ENCODE assay signal across 16 mouse cellular contexts in the genomic region with DNA sequence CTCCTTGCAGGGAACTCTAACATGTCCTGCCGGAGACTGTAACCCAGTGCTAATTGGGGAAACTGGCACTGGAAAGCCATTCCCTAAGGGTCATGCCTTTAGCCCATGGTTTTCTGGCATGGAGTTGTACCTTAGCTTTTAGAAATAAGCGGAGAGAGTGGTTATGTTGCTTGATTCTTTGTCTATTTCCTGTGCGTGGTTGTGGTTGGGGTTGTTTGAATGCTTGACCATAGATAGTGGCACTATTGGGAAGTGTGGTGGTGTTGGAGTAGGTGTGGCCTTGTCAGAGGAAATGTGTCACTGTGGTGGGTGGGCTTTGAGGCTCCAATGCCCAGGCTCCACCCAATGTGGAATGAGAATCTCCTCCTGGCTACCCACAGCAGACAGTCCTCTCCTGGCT.
"Had no signal": no experiment of that assay in that cellular context is flagged by ENCODE, and none has a peak within 500 bp of the region (broad histone marks: within the 10 kb centered on the region; RNA-seq: fewer than 3 reads in every experiment).

No protein-coding gene starts in this region.

- ATAC-seq: lung, postnatal 0 days; midbrain, embryonic 13.5 days; midbrain, embryonic 15.5 days had no signal

- H3K36me3 ChIP-seq: lung, embryonic 15.5 days; midbrain, embryonic 13.5 days; midbrain, embryonic 15.5 days; neural tube, embryonic 12.5 days; stomach, embryonic 15.5 days had no signal

- DNase-seq: lung, adult 2 months; lung, postnatal 14 days; lung, postnatal 36 days; right cerebral cortex, postnatal 14 days; thymus, adult 2 months; thymus, postnatal 25 days; thymus, postnatal 4 days had no signal

- H3K27me3 ChIP-seq: lung, embryonic 15.5 days; midbrain, embryonic 13.5 days; midbrain, embryonic 15.5 days; neural tube, embryonic 12.5 days; stomach, embryonic 15.5 days had no signal

- H3K9me3 ChIP-seq: lung, embryonic 15.5 days; midbrain, embryonic 13.5 days; midbrain, embryonic 15.5 days; neural tube, embryonic 12.5 days; stomach, embryonic 15.5 days had no signal

- H3K4me2 ChIP-seq: lung, embryonic 15.5 days; midbrain, embryonic 11.5 days; midbrain, embryonic 13.5 days; midbrain, embryonic 15.5 days; neural tube, embryonic 12.5 days; stomach, embryonic 15.5 days had no signal

- H3K27ac ChIP-seq: lung, embryonic 15.5 days; macrophage; midbrain, embryonic 13.5 days; midbrain, embryonic 15.5 days; neural tube, embryonic 12.5 days; stomach, embryonic 15.5 days; stomach, postnatal 0 days had no signal

- H3K9ac ChIP-seq: lung, embryonic 15.5 days; midbrain, embryonic 13.5 days; midbrain, embryonic 15.5 days; neural tube, embryonic 12.5 days; stomach, embryonic 15.5 days had no signal

- H3K4me1 ChIP-seq: lung, embryonic 15.5 days; midbrain, embryonic 13.5 days; midbrain, embryonic 15.5 days; neural tube, embryonic 12.5 days; stomach, embryonic 15.5 days had no signal

- H3K4me3 ChIP-seq: lung, embryonic 15.5 days; midbrain, embryonic 13.5 days; midbrain, embryonic 15.5 days; neural tube, embryonic 12.5 days; stomach, embryonic 15.5 days had no signal
